Mouse (Mus musculus): ENCODE results near the gene Ssb. TPM values are rescaled to one million over a fixed set of nuclear protein-coding genes. Genes with fewer than 3 reads are reported as not detected.
"Not testable (repeated sequence)": the region's sequence is repeated elsewhere in the genome, so short reads cannot be mapped to it uniquely, and the experiment has no call there.

Ssb gene
- polyA plus RNA-seq, 1 experiment from 2014 or later: 316 TPM

DNA sequence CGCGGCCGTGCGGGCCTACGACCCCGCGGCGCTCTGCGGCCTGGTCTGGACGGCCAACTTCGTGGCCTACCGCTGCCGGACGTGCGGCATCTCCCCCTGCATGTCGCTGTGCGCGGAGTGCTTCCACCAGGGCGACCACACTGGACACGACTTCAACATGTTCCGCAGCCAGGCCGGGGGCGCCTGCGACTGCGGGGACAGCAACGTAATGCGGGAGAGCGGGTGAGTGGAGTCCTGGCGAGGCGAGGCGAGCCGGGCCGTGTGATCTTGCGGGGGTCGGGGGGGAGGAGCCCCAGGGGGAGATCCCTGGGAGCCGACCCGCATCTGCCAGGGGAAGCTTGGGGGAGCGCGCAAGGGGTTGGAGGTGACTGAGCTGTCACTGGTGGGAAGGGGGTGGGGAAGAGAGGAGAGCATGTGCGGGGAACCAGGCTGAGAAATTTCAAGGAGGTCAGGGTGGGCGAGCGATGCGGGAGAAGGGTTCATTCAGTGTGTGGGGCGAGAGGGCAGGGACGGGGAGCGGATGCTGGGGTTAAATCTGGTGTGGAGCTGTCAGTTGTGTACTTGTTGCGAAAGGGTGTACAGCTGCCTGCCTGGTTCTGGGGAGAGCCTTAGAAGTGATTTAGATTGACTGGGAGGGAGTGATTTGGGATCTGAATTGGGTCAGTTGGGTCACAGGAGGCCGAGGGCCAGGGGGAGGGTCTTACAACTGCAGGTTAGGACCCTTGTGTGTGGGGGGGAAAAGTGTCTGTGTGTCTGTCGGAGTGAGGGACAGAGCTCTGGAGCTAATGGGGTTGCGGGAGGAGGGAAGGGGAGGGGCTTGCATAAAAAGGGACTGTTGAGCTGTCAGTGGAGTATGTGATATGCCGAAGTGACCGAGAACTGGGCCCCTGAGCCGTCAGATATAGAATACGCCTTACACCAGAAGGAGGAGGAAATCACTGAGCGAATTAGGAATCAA, 36.5 kb downstream of the Ssb start:
- Histone ChIP-seq H3K9ac (replicated peaks; ENCODE audit: low read depth, low read length) (peak overlapping the region; percentile 99), H3K27me3 (ENCODE audit: control insufficient read depth, insufficient read depth, low read length) (no peaks in the 10 kb centered on the region), H3K36me3 (ENCODE audit: control insufficient read depth, insufficient read depth, low read length) (no peaks in the 10 kb centered on the region), H3K27ac (ENCODE audit: low read length) (peak overlapping the region; percentile 91), H3K4me2 (replicated peaks; ENCODE audit: low read depth, low read length) (peak overlapping the region; percentile 94), H3K9me3 (ENCODE audit: control insufficient read depth, low read depth, low read length) (no peaks in the 10 kb centered on the region), H3K4me3 (ENCODE audit: low read depth, low read length) (peak overlapping the region; percentile 98), H3K4me1 (ENCODE audit: control insufficient read depth, insufficient read depth, low read length) (peaks cover 13% of the 10 kb centered on the region; the same call in 1 of the 2 replicates)
- peak; percentile 48 for ATAC-seq (ENCODE audit: insufficient number of reproducible peaks, insufficient read depth, low FRiP score, low read depth)
- 1% methylated on average over 55 of the region's 55 CpGs for WGBS

DNA sequence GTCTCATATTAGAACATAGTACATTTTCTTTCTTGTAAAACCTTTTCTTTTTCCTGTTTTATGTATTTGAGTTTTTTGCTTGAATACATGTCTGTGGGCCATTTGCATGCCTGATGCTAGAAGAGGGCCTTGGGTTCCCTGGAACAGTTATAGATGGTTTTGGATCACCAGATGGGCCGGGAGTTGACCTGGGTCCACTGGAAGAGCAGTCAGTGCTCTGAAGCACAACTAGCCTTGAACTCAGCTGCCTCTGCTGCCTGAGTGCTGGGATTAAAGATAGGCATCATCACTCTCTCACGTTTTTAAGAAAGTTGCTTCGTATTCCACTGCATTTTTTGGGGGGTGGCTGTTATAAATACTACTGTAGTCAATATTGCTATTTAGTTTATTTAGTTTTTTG, 42.2 kb downstream of the Ssb start:
- H3K27ac ChIP-seq (ENCODE audit: low read length): no peak overlapping the region
- no peaks in the 10 kb centered on the region for H3K9me3 ChIP-seq (ENCODE audit: control insufficient read depth, low read depth, low read length)
- H3K4me1 ChIP-seq (ENCODE audit: control insufficient read depth, insufficient read depth, low read length): peaks cover 11% of the 10 kb centered on the region; the same call in 1 of the 2 replicates
- ATAC-seq (ENCODE audit: insufficient number of reproducible peaks, insufficient read depth, low FRiP score, low read depth): no peak
- no peaks in the 10 kb centered on the region for H3K27me3 ChIP-seq (ENCODE audit: control insufficient read depth, insufficient read depth, low read length)
- no peak overlapping the region for H3K9ac ChIP-seq (replicated peaks; ENCODE audit: low read depth, low read length)
- H3K4me2 ChIP-seq (replicated peaks; ENCODE audit: low read depth, low read length): no peak overlapping the region
- 89% methylated on average over 3 of the region's 3 CpGs for WGBS
- H3K4me3 ChIP-seq (ENCODE audit: low read depth, low read length): no peak overlapping the region
- no peaks in the 10 kb centered on the region for H3K36me3 ChIP-seq (ENCODE audit: control insufficient read depth, insufficient read depth, low read length)

DNA sequence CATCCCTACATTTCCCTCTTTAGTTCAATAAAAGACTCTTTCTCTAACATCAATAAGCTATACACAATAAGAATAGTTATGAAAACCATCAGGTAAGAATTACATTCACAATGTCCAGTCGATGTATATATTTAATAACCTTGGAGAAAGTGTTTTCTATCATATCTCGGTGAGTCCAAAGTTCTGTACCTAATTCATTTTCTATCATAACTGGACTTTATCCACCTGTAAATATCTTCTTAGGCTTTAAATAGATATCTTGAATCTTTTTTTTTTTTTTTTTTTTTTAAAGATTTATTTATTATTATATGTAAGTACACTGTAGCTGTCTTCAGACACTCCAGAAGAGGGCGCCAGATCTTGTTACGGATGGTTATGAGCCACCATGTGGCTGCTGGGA, 46.0 kb downstream of the Ssb start:
- H3K9ac ChIP-seq (replicated peaks; ENCODE audit: low read depth, low read length); H3K4me1 ChIP-seq (ENCODE audit: control insufficient read depth, insufficient read depth, low read length); ATAC-seq (ENCODE audit: insufficient number of reproducible peaks, insufficient read depth, low FRiP score, low read depth); H3K27ac ChIP-seq (ENCODE audit: low read length); H3K4me3 ChIP-seq (ENCODE audit: low read depth, low read length); H3K9me3 ChIP-seq (ENCODE audit: control insufficient read depth, low read depth, low read length); H3K27me3 ChIP-seq (ENCODE audit: control insufficient read depth, insufficient read depth, low read length); H3K4me2 ChIP-seq (replicated peaks; ENCODE audit: low read depth, low read length); H3K36me3 ChIP-seq (ENCODE audit: control insufficient read depth, insufficient read depth, low read length): not testable (repeated sequence)
- WGBS: 88% methylated on average over 4 of the region's 4 CpGs

DNA sequence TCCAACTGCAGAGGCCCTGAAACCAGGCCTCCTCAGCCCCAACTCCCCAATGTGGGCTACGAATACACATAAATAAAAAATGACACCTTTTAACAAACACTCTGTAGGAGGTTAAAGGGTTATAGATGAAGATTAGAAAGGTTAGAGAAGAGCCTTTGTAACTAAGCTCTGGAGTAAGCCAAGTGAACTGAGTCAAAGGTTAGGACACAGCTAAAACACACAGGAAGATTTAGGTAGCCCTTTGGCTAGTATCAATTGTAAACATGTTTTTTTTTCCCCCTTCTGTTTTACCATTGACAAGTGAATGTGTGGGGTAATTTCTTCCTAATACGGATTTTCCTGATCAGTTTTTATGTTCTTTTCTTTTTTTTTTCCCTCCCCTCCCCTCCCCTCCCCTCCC, 51.4 kb downstream of the Ssb start:
- Histone ChIP-seq H3K27ac (ENCODE audit: low read length) (no peak overlapping the region), H3K4me1 (ENCODE audit: control insufficient read depth, insufficient read depth, low read length) (no peaks in the 10 kb centered on the region), H3K9me3 (ENCODE audit: control insufficient read depth, low read depth, low read length) (no peaks in the 10 kb centered on the region), H3K4me3 (ENCODE audit: low read depth, low read length) (no peak overlapping the region), H3K27me3 (ENCODE audit: control insufficient read depth, insufficient read depth, low read length) (no peaks in the 10 kb centered on the region), H3K36me3 (ENCODE audit: control insufficient read depth, insufficient read depth, low read length) (peaks cover 8% of the 10 kb centered on the region), H3K9ac (replicated peaks; ENCODE audit: low read depth, low read length) (no peak overlapping the region), H3K4me2 (replicated peaks; ENCODE audit: low read depth, low read length) (no peak overlapping the region)
- ATAC-seq (ENCODE audit: insufficient number of reproducible peaks, insufficient read depth, low FRiP score, low read depth): no peak
- 39% methylated on average over 2 of the region's 2 CpGs for WGBS

DNA sequence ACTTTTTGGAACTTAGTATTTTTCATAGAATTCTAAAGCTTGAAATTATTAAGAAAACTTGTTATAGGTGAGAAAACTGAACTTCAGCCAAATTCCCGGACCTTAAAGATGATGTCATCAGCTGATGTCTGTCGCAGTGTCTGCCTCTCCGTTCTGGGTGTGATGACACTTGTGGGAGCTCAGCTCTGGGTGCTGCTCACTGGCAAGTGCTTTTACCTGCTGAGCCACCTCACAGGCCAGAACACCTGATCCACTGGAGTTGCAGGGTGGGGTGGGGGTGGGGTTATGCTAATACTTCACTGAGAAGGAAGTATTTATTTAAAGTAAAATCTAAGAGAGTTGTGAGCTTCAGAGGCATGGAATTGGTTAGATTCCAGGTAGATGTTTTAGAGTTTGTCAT, 55.9 kb downstream of the Ssb start:
- no peaks in the 10 kb centered on the region for H3K9me3 ChIP-seq (ENCODE audit: control insufficient read depth, low read depth, low read length)
- no peak overlapping the region for H3K4me3 ChIP-seq (ENCODE audit: low read depth, low read length)
- H3K4me1 ChIP-seq (ENCODE audit: control insufficient read depth, insufficient read depth, low read length): no peaks in the 10 kb centered on the region
- peaks cover 22% of the 10 kb centered on the region for H3K36me3 ChIP-seq (ENCODE audit: control insufficient read depth, insufficient read depth, low read length)
- ATAC-seq (ENCODE audit: insufficient number of reproducible peaks, insufficient read depth, low FRiP score, low read depth): no peak
- no peak overlapping the region for H3K9ac ChIP-seq (replicated peaks; ENCODE audit: low read depth, low read length)
- no peaks in the 10 kb centered on the region for H3K27me3 ChIP-seq (ENCODE audit: control insufficient read depth, insufficient read depth, low read length)
- no peak overlapping the region for H3K27ac ChIP-seq (ENCODE audit: low read length)
- no peak overlapping the region for H3K4me2 ChIP-seq (replicated peaks; ENCODE audit: low read depth, low read length)
- WGBS: 87% methylated on average over 3 of the region's 3 CpGs

Other genes with a start within 250 kb of the Ssb start
- gene Bbs5, start 214.4 kb upstream of the Ssb start, polyA plus RNA-seq (2014; fragmentation: Nextera tagmentation; extraction: Ambion mirVana): 16.3 and 19.9 TPM in 2 replicates
- 0.51 and 0.52 TPM in 2 replicates for gene Klhl41, start 191.4 kb upstream of the Ssb start, polyA plus RNA-seq (2014; fragmentation: Nextera tagmentation; extraction: Ambion mirVana)
- 13.3 and 16.9 TPM in 2 replicates for gene Fastkd1, start 148.0 kb upstream of the Ssb start, polyA plus RNA-seq (2014; fragmentation: Nextera tagmentation; extraction: Ambion mirVana)
- 125 and 134 TPM in 2 replicates for gene Ppig, start 139.0 kb upstream of the Ssb start, polyA plus RNA-seq (2014; fragmentation: Nextera tagmentation; extraction: Ambion mirVana)
- gene Ccdc173, start 72.0 kb upstream of the Ssb start, polyA plus RNA-seq (2014; fragmentation: Nextera tagmentation; extraction: Ambion mirVana): 2.4 and 2.5 TPM in 2 replicates
- 21.8 and 24.8 TPM in 2 replicates for gene Phospho2, start 71.9 kb upstream of the Ssb start, polyA plus RNA-seq (2014; fragmentation: Nextera tagmentation; extraction: Ambion mirVana)
- gene Klhl23, start 39.6 kb upstream of the Ssb start, polyA plus RNA-seq (2014; fragmentation: Nextera tagmentation; extraction: Ambion mirVana): 42.8 and 47.3 TPM in 2 replicates
- 41.6 and 44.0 TPM in 2 replicates for gene Mettl5, start 24.1 kb downstream of the Ssb start, polyA plus RNA-seq (2014; fragmentation: Nextera tagmentation; extraction: Ambion mirVana)
- 19.6 and 21.6 TPM in 2 replicates for gene Ubr3, start 35.7 kb downstream of the Ssb start, polyA plus RNA-seq (2014; fragmentation: Nextera tagmentation; extraction: Ambion mirVana)
- gene Myo3b, start 177.6 kb downstream of the Ssb start, polyA plus RNA-seq (2014; fragmentation: Nextera tagmentation; extraction: Ambion mirVana): 0.41 and 0.43 TPM in 2 replicates